23 mouse cellular contexts compared by ENCODE assay signal in genomic region chr3:32189956-32190355, GRCm38 (mm10).
DNase-seq lines count a peak whose midpoint lies in the region; ATAC-seq and TF ChIP-seq lines count a peak whose summit lies in the region.
"Had no signal": no experiment of that assay in that cellular context is flagged by ENCODE, and none has a peak within 500 bp of the region (broad histone marks: within the 10 kb centered on the region; RNA-seq: fewer than 3 reads in every experiment).

No protein-coding gene starts in this region.

- peak; percentile 82 for ATAC-seq in hindbrain, embryonic 13.5 days (ENCODE audit: low FRiP score)
- ATAC-seq in midbrain, embryonic 13.5 days = peak; percentile 92
- peak; percentile 90 for ATAC-seq in neural tube, embryonic 14.5 days (ENCODE audit: low read depth)
- ATAC-seq: forebrain, embryonic 13.5 days; intestine, postnatal 0 days had no signal

- WGBS in hindbrain, embryonic 13.5 days = 32% methylated on average over 5 of the region's 5 CpGs
- WGBS in midbrain, embryonic 13.5 days = 51% methylated on average over 5 of the region's 5 CpGs
- WGBS in neural tube, embryonic 14.5 days = 36% methylated on average over 5 of the region's 5 CpGs

- H3K4me2 ChIP-seq in hindbrain, embryonic 13.5 days = no peak overlapping the region
- no peak overlapping the region for H3K4me2 ChIP-seq in midbrain, embryonic 13.5 days (replicated peaks)
- H3K4me2 ChIP-seq in neural tube, embryonic 14.5 days (ENCODE audit: low read depth, low read length) = no peak overlapping the region
- H3K4me2 ChIP-seq: embryonic facial prominence, embryonic 12.5 days; forebrain, embryonic 13.5 days; heart, embryonic 15.5 days; kidney, embryonic 15.5 days had no signal

- no peak overlapping the region for H3K4me3 ChIP-seq in hindbrain, embryonic 13.5 days
- H3K4me3 ChIP-seq in midbrain, embryonic 13.5 days (replicated peaks) = no peak overlapping the region
- H3K4me3 ChIP-seq in neural tube, embryonic 14.5 days (ENCODE audit: low read depth, low read length) = no peak overlapping the region
- H3K4me3 ChIP-seq: embryonic facial prominence, embryonic 12.5 days; erythroblast, embryonic 14.5 days; forebrain, embryonic 13.5 days; heart, adult 2 months; heart, embryonic 15.5 days; kidney, embryonic 15.5 days; megakaryocyte, embryonic 14.5 days had no signal

- H3K27ac ChIP-seq in hindbrain, embryonic 13.5 days = peak overlapping the region; percentile 66; the same call in 1 of the 2 replicates
- H3K27ac ChIP-seq in midbrain, embryonic 13.5 days = peak overlapping the region; percentile 37
- no peak overlapping the region for H3K27ac ChIP-seq in neural tube, embryonic 14.5 days (ENCODE audit: low read depth, low read length)
- H3K27ac ChIP-seq: embryonic facial prominence, embryonic 12.5 days; forebrain, embryonic 13.5 days; heart, adult 2 months; kidney, embryonic 15.5 days had no signal

- no peak for TF ChIP-seq CTCF in brain, embryonic 14.5 days (IDR thresholded peaks at IDR 0.05; ENCODE audit: borderline replicate concordance, extremely low read depth, insufficient read depth, insufficient read length)

- no peak overlapping the region for H3K9ac ChIP-seq in hindbrain, embryonic 13.5 days
- no peak overlapping the region; the same call in 1 of the 2 replicates for H3K9ac ChIP-seq in midbrain, embryonic 13.5 days (replicated peaks)
- H3K9ac ChIP-seq in neural tube, embryonic 14.5 days (replicated peaks; ENCODE audit: low read depth, low read length) = no peak overlapping the region
- H3K9ac ChIP-seq: embryonic facial prominence, embryonic 12.5 days; forebrain, embryonic 13.5 days; heart, embryonic 15.5 days; kidney, embryonic 15.5 days had no signal

- TF ChIP-seq POLR2A in brain, embryonic 14.5 days (IDR thresholded peaks at IDR 0.05; ENCODE audit: borderline replicate concordance, extremely low read depth, insufficient read depth, insufficient read length, poor library complexity, severe bottlenecking) = no peak

- peaks cover 13% of the 10 kb centered on the region for H3K4me1 ChIP-seq in hindbrain, embryonic 13.5 days (replicated peaks)
- peaks cover 15% of the 10 kb centered on the region; the same call in 1 of the 2 replicates for H3K4me1 ChIP-seq in midbrain, embryonic 13.5 days (replicated peaks)
- peaks cover 3% of the 10 kb centered on the region; the same call in 1 of the 2 replicates for H3K4me1 ChIP-seq in neural tube, embryonic 14.5 days (ENCODE audit: control insufficient read depth, insufficient read depth, low read length)
- H3K4me1 ChIP-seq: embryonic facial prominence, embryonic 12.5 days; forebrain, embryonic 13.5 days; kidney, embryonic 15.5 days; megakaryocyte, embryonic 14.5 days had no signal

- no peaks in the 10 kb centered on the region for H3K36me3 ChIP-seq in hindbrain, embryonic 13.5 days
- no peaks in the 10 kb centered on the region for H3K36me3 ChIP-seq in midbrain, embryonic 13.5 days
- no peaks in the 10 kb centered on the region for H3K36me3 ChIP-seq in neural tube, embryonic 14.5 days (ENCODE audit: control insufficient read depth, insufficient read depth, low read length)
- H3K36me3 ChIP-seq: embryonic facial prominence, embryonic 12.5 days; heart, embryonic 15.5 days; kidney, embryonic 15.5 days had no signal

- peak; percentile 73 for DNase-seq in brain, embryonic 14.5 days (ENCODE audit: low read depth)
- DNase-seq in layer of hippocampus, adult 9-11 months = no peak
- no peak for DNase-seq in lung, postnatal 25 days (ENCODE audit: low spot score)
- no peak for DNase-seq in frontal cortex, postnatal 25 days (ENCODE audit: low spot score in 2 of 2)
- DNase-seq: cerebellum, adult 9-10 months; gastrocnemius, postnatal 10 days; heart, adult 2 months; heart, postnatal 4 days; layer of hippocampus, postnatal 36 days; liver; lung, postnatal 10 days; right cerebral cortex, postnatal 25 days; thymus, postnatal 4 days had no signal

- no peaks in the 10 kb centered on the region for H3K9me3 ChIP-seq in hindbrain, embryonic 13.5 days
- no peaks in the 10 kb centered on the region for H3K9me3 ChIP-seq in midbrain, embryonic 13.5 days
- no peaks in the 10 kb centered on the region for H3K9me3 ChIP-seq in neural tube, embryonic 14.5 days (ENCODE audit: control insufficient read depth, low read length)
- H3K9me3 ChIP-seq: embryonic facial prominence, embryonic 12.5 days; forebrain, embryonic 13.5 days; heart, embryonic 15.5 days; kidney, embryonic 15.5 days; megakaryocyte, embryonic 14.5 days had no signal

- no peaks in the 10 kb centered on the region for H3K27me3 ChIP-seq in hindbrain, embryonic 13.5 days
- H3K27me3 ChIP-seq in midbrain, embryonic 13.5 days = no peaks in the 10 kb centered on the region
- no peaks in the 10 kb centered on the region for H3K27me3 ChIP-seq in neural tube, embryonic 14.5 days (ENCODE audit: control insufficient read depth, insufficient read depth, low read length)
- H3K27me3 ChIP-seq: embryonic facial prominence, embryonic 12.5 days; forebrain, embryonic 13.5 days; heart, embryonic 15.5 days; kidney, embryonic 15.5 days; megakaryocyte, embryonic 14.5 days had no signal
